Mouse (Mus musculus) retina, postnatal 1 day (tissue): ENCODE results near the gene Cdsn.
"Not testable (repeated sequence)": the region's sequence is repeated elsewhere in the genome, so short reads cannot be mapped to it uniquely, and the experiment has no call there.

Source experiments
- DNase-seq: peaks from one replicate; pipeline ENCODE4 v3.0.0-alpha.2; 2012

The Cdsn gene

GRCm38 (mm10) chr17:35551881-35552414 is at the start of gene Cdsn:
Cdsn (plus strand) TSS chr17:35552128.
- no peak for DNase-seq

DNA sequence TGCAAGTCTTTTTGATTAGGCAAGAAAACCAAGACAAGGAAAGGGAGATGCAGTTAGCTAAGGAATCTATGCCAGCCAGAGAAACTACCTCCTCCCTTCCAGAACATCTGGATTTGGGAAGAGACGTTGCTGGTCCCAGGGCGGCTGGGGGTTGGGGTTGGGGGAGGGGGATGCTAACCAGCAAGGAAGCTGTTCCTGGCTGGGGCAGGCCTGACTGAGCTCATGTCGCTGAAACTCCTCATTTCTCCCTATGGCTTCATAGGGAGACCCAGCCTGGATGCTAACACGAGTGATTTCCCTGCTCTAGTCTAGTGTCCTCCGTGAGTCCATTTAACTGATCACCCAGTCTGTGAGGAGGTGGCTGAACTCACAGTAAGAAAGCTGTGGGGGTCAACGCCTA is 49.7 kb upstream of the Cdsn start:
- no peak for DNase-seq

DNA sequence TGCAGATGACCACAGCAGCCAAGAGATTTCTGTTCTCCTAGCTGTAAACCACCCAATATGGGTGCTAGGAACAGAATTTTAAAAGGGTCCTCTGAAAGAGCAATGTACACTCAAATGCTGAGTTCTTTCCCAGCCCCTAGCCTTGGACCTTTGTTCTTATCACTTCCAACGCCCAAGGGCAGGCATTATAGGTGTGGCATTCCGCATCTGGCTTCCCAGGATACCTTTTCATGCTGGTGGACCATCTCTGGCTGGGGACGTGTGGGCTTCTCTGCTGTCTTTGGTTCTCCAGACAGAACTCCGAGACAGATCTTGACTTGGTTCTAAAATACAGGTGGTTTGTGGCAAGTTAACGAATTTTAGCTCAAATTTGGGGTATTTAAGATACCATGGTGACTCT is 49.2 kb upstream of the Cdsn start:
- no peak for DNase-seq

DNA sequence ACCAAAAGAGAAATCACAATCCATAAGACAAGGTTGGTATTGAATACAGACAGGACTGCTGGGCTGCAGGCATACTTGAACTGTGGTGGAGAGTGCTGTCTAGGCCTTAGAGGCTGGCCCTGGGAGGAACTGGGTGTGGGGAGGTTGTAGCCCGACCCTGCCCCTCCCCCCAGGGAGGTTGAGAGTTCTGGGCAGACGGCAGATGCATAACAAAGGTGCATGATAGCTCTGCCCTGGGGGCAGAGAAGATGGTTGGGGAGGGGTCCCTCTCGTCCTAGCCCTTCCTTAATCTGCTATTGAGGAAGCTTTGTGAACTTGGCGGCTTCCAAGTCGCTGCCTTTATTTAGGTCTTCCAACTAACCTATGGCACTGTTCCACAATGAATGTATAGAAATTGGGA is 48.1 kb upstream of the Cdsn start:
- no peak for DNase-seq

- no peak for DNase-seq
Observed at GRCm38 (mm10) chr17:35504628-35505481, 47.1 kb upstream of the Cdsn start.

DNA sequence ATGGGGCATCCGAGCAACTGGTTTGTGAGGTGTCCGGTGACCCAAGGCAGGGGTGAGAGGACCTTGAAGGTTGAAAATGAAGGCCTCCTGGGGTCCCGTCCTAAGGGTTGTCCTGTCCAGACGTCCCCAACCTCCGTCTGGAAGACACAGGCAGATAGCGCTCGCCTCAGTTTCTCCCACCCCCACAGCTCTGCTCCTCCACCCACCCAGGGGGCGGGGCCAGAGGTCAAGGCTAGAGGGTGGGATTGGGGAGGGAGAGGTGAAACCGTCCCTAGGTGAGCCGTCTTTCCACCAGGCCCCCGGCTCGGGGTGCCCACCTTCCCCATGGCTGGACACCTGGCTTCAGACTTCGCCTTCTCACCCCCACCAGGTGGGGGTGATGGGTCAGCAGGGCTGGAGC is 46.2 kb upstream of the Cdsn start, which contains the start of gene Pou5f1:
TSS of gene Pou5f1 (plus strand) at position 243 of the 400 bp plus-strand sequence.
- DNase-seq, result no peak

DNA sequence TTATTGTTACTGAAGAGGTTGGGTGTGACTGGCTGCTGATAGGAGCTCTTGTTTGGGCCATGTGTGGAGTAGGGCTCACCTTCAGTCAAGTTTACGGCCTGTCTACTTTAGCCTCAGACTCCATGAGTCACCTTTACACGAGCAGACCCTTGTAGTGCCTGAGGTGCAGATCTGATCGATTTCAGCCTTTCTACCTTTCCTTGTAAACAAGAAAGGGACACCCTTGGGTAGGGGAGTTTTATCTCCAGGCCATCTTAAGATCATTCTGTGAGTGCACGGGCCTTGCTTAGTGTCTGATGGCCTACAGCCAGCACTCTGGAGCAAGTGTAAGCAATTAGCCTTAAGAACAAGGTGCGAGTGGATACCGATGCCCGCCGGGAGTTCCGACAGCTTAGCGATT is 45.0 kb upstream of the Cdsn start:
- DNase-seq, result peak; percentile 34

GRCm38 (mm10) chr17:35507556-35508260 is 44.2 kb upstream of the Cdsn start:
- no peak for DNase-seq

- DNase-seq, result not testable (repeated sequence)
Observed at GRCm38 (mm10) chr17:35508279-35508678, 43.6 kb upstream of the Cdsn start.

- peak; percentile 76 for DNase-seq
Observed at GRCm38 (mm10) chr17:35509284-35509683, 42.6 kb upstream of the Cdsn start.

DNA sequence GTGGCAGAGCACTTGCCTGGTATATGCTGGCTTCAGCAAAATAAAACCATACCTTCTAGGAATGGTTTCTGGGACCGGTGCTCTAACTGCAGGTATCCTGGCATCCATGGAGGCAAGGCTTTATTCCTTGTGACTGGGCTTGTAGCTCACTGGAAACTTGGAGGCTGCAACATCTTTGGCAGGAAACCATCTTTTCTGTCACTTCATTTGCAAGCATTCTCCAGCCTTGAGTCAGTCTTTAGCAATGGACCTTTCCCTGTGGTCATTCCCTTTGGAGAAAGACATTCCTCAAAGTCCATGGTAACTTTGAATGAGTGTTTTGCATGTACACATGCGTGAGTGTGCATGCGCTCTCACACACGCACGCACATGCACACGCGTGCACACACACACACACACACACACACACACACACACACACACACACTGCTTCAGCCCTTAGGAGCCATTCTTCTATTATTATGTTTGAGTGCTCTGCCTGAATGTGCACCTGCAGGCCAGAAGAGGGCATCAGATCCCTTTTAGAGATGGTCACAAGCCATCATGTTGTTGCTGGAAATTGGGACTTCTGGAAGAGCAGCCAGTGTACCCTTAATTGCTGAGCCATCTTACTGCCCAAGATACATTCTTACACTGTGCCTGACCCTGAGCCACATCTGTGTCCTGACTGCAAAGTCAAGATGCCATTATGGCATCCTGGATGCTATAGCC is 38.9 kb upstream of the Cdsn start:
- DNase-seq, result peak; percentile 52

DNA sequence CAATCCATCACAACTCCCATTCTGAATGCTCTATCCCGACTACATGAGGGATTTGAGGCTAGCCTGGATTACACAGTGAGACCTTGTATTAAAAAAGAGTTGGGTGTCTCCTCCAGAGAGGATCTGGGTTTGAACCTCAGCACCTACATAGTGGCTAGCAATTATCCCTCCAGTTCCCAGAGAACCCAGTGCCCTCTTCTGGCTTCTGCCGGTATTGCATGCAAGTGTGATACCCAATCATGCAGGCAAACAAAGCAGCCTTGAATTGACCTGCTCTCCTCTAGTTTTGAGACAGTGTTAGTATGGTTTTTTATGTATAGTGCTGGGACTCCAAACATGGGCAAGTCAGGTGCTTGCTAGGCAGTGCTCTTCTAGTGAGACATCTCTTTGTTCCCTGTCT is 38.0 kb upstream of the Cdsn start:
- DNase-seq, result peak; percentile 83

DNA sequence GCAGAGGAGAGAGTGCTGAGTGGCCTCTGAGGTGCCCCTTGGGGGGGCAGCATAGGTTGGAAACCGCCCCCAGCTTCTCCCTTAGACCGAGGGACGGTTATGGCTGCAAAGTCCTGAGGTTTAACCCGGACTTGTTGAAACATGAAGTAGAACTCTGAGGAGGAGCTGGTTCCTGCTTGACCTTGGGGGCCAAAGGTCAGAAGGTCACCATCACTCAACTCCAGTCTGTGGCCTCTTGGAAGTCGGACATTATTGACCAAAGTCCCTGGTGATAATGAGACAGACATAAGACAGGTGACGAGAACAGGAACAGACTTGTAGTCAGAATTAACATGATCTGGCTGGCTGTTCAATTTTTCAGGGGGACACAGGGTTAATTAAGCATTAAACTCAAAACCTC is 37.2 kb upstream of the Cdsn start:
- no peak for DNase-seq

DNA sequence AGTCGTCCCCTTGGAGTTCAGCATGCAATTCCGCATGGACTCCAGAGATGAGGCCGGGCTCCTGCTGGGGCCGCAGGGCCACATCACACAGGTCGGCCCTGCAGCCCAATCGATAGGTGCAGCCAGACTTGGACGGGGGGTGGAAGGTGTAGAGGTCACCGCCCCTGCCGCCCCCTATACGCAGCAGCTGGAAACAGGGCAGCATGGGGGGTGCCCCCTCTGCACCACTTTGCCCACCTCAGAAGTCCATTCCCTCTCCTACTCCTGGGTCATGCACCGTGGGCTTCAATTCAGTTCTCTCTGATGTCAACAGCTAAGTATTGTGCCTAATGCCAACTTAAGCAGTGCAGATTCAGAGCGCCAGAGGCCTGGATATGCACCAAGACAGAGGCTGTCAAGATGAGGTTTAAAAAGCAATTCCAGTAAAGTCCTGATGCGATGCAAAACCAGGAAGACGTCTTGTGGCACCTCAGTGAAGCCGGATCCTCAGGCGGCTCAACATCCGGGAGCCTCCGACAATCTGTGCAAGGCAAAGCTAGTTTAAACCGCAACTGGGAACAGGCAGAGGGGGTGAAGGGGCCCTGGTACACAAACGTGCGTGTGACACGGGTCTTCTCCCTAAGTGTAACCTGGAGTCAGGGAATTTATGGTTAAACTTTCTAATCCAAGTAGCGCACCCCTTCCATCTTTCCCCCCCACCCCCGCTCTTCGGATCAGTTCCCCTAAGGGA is 35.9 kb upstream of the Cdsn start:
- DNase-seq, result peak; percentile 60

DNA sequence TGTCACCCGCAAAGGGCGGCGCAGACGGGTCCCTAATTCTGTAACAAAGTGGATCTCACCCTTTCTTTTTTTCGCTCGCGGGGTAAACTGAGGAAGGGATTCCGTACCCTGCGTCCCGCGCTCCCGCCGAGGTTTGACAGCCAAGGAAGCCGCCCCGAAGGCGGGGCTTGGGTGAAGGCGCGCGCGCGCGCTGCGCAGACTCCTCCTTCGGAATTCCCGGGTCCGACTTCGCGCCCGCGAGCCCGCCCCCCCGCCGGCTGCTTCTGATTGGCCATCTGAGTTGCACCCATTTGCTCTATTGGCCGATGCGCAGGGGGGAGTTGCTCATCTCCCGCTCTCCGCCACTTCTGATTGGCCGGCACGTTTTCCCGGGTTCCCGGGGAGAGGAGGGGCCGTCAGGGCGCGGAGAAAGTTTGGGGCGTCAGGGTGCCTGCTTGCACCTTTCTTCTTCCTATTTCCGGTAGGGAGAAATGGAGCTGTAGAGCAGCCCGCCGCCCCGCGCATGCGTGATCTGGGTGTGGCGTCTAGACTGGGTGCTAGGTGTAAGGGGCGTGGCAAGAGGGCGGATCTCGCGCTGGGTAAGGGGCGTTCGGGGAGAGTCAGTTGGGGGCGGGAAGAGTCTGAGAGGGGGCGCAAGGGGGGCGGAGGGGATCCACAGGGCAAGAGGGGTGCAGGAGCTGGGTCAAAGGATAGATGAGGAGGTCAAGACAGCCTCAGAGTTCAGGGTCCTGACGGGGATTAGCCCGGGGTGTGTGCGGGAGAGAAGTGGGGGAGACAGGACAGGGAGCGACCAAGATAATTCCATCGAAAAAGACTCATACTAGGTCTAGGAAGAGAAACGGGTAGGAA is 35.1 kb upstream of the Cdsn start, which contains the start of the genes Tcf19 and Cchcr1:
TSS of gene Tcf19 (minus strand) at position 173 of the 849 bp plus-strand sequence.
TSS of gene Cchcr1 (plus strand) at position 449 of the 849 bp plus-strand sequence.
- peak; percentile 99 for DNase-seq

DNA sequence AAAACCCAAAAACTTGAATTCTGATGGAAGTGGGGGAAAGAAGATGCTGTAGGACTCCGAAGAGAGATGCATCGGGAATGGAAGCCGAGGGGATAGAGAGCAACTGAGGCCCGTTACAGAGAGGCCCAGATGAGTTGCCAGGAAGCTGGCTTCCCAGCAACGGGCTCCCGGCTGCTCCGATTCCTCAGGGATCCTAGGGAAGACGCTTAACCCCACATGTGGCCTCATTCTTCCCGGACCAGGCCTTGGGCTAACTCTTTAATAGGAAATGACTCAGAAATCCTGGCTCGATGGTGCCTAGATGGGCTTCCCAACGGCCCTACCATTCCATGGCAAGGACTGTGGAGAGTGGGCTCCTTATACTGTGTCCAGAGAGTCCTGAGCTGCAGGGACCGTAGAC is 34.4 kb upstream of the Cdsn start:
- peak; percentile 25 for DNase-seq

DNA sequence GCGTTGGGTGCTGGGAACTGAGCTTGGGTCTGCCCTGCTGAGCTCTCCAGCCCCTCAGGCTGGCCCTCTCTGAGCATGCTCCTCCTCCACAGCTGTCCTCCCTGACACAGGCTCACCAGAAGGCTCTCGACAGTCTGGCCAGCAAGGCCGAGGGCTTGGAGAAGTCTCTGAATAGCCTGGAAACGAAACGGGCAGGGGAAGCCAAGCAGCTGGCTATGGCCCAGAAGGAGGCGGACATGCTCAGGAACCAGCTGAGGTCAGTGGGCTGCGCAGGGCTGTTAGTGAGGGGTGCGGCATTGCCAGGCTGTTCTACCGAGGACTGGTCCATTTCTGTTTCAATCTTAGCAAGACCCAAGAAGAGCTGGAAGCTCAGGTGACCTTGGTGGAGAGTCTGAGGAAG is 27.6 kb upstream of the Cdsn start:
- DNase-seq, result no peak

DNA sequence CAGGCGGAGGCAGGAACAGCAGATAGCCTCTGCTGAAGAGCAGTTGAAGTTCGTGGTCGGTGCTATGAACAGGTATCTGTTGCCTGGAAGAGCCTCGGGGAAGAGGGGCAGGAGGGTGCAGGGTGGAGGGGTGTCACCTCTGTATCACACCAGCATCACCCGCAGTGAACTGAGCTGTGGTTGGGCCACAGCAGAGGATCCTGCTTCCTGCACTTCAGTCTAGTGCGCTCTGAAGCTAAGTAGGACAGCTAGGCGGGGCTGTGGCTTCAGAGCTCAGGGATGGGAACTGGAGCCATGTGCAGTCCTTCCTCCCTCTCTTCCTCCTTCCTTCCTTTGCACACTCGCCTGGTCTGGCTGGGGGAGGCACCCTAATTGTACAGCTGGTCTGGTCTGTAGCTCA is 25.3 kb upstream of the Cdsn start:
- no peak for DNase-seq

DNA sequence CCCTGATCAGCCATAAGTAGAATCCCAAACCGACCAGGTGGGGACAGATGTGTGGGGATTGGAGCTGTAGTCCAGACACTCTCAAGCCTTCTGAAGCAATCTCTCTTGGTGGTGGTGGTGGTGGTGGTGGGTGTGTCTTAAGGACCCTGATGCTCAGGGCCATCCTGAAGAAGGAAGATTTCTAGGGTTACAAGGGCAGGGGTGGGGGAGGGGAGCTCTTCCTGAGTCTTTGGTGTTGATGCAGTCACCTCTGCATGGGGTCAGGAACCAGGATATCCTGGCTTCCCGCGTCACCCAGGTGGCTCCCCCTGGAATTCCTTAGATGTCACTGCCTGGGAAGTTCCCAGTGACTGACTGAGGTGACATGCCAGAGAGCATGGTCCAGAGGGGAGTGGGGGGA is 19.6 kb upstream of the Cdsn start:
- no peak for DNase-seq

GRCm38 (mm10) chr17:35532901-35533300 is 19.0 kb upstream of the Cdsn start, which contains the start of gene Psors1c2:
Psors1c2 (plus strand) TSS chr17:35533201.
- DNase-seq, result no peak

GRCm38 (mm10) chr17:35534343-35534742 is 17.6 kb upstream of the Cdsn start:
- peak; percentile 81 for DNase-seq
